Mouse (Mus musculus) spleen, adult 12 weeks (tissue): ENCODE data around the gene Elof1.
A peak's percentile ranks its signal among the peaks of the same experiment; 100 is the strongest.
"Not testable (repeated sequence)": the region's sequence is repeated elsewhere in the genome, so short reads cannot be mapped to it uniquely, and the experiment has no call there.

Source experiments
- DNase-seq: peaks from one replicate; pipeline ENCODE4 v3.0.0; 2022; ENCODE audit warnings: low spot score

Gene Elof1

GRCm38 (mm10) chr9:22092746-22093145 is 24.2 kb downstream of the Elof1 start:
- DNase-seq, result no peak

GRCm38 (mm10) chr9:22089986-22090385 is 27.0 kb downstream of the Elof1 start:
- no peak for DNase-seq

- DNase-seq, result no peak
Measured at GRCm38 (mm10) chr9:22089281-22089680, 27.7 kb downstream of the Elof1 start.

DNA sequence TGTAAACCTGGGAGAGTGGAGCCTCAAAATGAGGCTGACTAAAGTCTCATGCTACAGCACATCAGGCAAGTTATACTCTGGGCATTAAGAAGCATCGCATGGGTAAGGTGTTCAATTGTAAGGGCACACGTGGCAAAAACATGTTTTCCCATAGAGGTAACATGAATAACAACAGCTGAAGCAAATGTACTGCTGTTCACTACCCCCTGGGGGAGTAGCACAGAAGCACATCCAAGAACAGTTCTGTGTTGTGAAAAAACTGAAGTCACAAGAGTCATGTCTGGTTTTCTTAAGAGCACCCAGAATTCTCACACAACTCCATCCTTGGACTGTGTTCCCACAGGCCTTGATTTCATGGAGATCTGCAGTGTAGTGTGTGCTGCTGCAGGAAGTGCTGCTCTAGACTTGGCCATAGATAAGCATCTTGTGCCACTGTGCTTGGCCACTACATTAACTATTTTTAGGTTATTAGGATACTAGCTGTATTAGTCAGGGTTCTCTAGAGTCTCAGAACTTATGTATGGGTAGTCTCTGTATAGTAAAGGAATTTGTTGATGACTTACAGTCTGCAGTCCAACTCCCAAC is 29.8 kb downstream of the Elof1 start:
- no peak for DNase-seq

GRCm38 (mm10) chr9:22086012-22086411 is 31.0 kb downstream of the Elof1 start:
- no peak for DNase-seq

- DNase-seq, result peak; percentile 88
Measured at GRCm38 (mm10) chr9:22085022-22085834, 31.7 kb downstream of the Elof1 start, which contains the start of gene Ecsit. Gene Ecsit (minus strand): TSS chr9:22085438.

GRCm38 (mm10) chr9:22084667-22085021 is 32.3 kb downstream of the Elof1 start:
- DNase-seq, result no peak

DNA sequence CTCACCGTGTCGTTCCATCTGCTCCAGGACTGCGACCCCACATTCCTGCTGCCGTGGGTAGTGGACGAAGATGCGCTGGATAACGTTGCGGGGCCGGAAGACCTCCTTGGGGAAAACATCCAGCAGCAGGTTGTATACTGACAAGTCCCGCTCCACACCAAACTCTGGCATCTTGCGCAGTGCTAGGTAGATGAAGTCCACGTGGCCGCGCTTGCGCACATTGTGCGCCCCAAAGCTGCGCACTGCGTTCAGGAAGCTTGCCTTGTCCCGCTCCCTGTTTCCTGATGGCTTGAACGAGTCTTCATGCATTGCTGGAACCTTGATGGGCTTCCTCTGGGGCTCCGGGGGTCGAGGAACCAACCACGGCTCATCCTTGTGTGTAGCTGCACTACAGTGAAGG is 40.7 kb downstream of the Elof1 start:
- DNase-seq, result no peak

GRCm38 (mm10) chr9:22075778-22076177 is 41.2 kb downstream of the Elof1 start:
- not testable (repeated sequence) for DNase-seq

DNA sequence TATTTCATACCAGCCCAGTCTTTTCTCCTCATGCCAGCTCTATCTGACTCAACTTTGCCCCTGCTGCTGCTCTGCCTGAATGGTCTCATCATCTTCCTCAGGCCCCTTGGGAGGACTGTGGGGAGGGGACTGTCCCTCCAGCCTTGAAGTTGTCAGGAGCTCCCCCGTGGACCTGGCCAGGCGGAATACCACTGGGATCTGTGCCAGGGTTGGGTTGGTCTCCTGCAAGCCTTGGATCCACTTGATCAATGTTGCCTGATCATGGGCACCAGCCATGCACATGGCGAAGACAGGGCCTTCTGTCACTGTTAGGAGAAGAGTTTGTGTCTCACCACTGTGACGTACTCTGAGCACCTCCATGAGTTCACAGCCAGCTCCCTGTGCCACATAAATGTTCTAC is 44.7 kb downstream of the Elof1 start:
- no peak for DNase-seq

DNA sequence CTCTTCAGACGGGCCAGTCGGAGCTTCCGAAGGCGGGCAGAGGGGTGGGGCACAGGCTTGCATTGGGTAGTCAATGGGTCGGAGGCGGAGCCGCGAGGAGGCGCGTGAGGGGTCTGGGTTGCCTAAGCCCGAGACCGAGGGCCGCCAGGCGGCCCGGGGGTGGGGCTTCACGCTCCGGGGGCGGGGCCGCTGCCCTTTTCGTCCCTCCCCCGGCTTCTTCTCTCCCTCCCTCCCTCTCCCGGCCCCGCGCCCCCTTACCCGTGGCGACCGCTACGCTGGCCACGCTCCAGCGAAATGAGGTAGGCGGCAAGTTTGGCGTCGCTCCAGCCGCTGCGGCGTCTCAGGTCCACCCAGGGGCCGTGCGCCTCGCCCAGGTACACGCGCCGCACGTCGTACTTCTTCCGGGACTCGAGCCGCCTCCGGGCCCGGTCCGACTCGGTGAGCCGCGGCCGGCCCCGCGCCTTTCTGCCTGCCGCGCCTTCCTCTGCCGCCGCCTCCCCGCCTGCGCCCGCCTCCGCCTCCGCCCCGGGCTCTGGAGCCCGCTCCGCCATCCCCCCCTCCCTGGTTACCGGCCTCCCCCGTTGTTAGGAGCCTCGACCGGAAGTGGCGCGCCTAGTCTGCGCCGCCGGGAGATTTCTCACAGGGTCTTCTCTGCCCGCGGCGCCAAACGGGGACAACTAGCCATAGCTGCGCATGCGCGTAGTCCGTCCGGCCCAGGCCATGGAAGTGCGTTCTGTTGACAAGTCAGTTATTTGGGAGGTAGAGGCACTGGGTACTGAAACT is 46.0 kb downstream of the Elof1 start, which contains the start of the genes Gm49318 and Zfp653:
Gene Gm49318 (minus strand): TSS at position 469 of the 783 bp plus-strand sequence.
Gene Zfp653 (minus strand): TSS at position 586 of the 783 bp plus-strand sequence.
- peak; percentile 91 for DNase-seq

- no peak for DNase-seq
Measured at GRCm38 (mm10) chr9:22069881-22070553, 47.0 kb downstream of the Elof1 start.

DNA sequence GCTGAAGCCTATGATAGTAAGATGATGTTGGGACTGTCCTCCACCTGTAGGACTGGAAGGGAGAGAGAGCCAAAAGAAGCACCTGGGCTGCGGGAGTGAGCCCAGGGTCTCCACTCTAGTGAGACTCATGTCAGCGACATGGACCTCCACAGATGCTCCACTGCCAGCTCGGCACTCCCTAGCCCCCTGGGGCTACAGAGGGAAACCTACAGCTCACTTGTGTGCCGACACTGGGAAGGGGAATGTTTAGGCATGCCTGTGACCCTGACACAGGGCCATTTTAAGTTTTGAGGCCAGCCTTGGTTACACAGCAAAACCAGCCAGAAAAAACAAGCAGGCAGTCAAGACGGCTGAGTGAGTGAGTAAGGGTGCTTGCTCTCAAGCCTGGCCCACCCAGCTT is 49.8 kb downstream of the Elof1 start:
- no peak for DNase-seq

DNA sequence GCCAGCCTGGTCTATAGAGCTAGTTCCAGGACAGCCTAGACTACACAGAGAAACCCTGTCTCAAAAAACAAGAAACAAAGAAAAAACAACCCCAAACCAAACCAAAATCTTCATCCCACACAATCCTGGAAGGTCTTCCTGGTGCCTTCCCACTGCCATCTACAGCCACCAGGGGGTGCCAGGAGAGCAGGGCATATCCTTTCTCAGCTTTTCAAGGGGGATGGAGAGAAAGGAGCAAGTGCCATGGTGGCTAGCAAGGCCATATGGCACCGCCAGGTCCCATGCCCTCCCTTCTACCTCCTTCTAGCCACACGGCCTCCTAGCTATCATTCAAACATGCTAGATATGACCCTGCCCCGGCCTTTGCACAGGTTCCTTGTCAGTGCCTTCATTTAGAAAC is 50.5 kb downstream of the Elof1 start:
- peak; percentile 40 for DNase-seq

DNA sequence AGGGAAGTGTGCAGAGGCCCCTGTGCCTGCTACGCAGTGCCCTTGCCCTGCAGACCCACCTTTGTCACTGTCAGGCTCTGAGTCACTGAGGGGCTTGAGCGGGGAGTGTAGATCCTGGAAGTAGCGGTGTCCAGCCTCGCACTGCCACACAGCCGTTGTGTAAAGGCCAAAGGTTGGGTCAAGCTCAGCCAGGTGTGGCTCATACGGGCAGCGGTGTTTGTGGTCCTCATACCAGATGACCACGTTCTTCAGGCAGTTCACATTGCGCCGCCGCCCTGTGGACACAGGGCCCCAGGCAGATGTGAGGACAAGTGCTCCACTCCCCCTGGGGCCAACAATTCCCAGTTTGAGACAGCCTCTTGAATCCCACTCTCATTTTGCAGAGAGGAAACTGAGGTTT is 51.3 kb downstream of the Elof1 start:
- DNase-seq, result no peak

GRCm38 (mm10) chr9:22064341-22064740 is 52.6 kb downstream of the Elof1 start:
- DNase-seq, result no peak
